Mouse (Mus musculus) heart, postnatal 10 days (tissue): Measurements from ENCODE around the gene Usp21. TPM values are rescaled to one million over a fixed set of nuclear protein-coding genes. Genes with fewer than 3 reads are reported as not detected.
A peak's percentile ranks its signal among the peaks of the same experiment; 100 is the strongest.

Experiments
- DNase-seq, 2 experiments: peaks; one replicate each; pipeline ENCODE4 v3.0.0; 2021
- intact Hi-C: fragments of 180-260 bp; cut with DNase I; formaldehyde crosslinking; loops from one replicate; pipeline ENCODE4 v1.15.1; 2025
- total RNA-seq, 2 experiments: library from RNA; stranded (reverse); gene quantifications; 2 replicates each; pipeline ENCODE4 v1.2.3; 2021

Usp21 gene
- total RNA-seq, 2 experiments from 2014 or later, result 20.7 to 26.8 TPM

DNA sequence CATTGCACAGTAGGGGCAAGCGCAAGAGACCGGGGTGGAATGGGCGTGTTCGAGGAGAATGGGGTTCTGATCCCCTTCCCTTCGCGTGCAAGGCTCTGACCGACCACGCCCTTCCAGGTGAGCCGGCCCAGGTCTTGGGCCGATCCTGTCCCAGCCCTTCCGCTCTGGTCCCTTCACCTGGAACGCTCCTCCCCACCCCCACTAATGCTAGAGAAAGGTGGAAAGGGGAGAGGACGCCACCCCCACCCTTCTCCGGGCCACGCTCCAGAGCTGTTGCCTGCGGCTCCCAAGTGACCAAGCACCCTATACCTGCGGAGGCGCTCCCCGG lies 17.3 kb downstream of the Usp21 start:
- no peak for DNase-seq
- intact Hi-C loops, result no loop called here

DNA sequence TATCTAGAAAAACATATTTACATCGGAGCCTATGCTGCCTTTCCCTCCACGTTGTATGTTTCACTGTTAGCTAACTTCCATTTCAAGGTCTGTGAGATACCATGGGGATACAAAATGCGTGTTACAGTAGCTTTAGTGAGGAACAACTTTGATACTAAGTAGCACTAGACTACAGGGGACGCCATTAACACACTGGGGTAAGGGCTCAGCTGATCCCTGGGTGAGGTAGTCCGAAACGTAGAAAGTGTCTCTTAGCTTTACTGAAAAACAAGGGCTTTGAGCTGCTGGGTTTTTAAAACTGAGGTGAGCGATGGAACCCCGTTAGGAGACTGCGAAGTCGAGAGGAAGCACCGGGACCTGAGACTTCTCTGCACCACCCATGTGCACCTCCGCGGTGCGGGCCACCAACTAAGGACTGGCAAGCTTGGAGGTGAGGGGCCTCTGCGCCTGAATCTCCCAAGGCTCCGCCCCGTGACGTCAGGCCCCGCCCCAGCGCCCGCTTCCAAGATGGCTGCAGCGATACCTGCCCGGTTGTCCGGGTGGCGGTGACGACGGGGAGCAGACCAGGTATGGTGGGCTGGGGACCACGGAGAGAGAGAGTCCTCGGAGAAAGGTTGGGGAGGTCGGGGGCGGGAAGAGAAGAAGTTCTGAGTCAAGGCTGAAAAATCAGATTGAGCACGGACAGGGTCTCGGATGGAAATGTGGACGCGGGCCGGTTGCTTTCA lies 17.8 kb downstream of the Usp21 start, which contains the start of gene B4galt3:
Gene B4galt3 (plus strand): TSS at position 481 of the 725 bp plus-strand sequence.
- DNase-seq, result peak; percentile 97
- intact Hi-C loops, result no loop called here

DNA sequence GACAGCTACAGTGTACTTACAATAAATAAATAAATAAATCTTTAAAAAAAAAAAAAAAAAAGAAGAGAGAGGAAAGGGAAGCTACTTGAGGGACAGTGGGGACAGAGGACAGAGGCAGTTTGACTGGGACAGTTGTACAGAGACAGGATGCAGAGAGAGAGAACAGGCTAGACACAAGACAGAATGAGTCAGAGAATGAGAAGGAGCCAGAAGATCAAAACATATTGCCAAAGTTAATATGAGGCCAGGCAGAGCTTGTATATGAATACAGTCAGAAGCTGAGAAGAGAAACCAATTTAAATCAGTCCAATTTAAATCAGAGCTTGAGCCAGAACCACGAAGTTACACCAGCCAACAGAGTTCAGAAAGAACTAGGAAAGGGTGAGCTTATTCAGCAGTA lies 19.4 kb downstream of the Usp21 start:
- DNase-seq, result no peak

GRCm38 (mm10) chr1:171265971-171266744 lies 21.6 kb downstream of the Usp21 start:
- DNase-seq, result no peak
- intact Hi-C loops, result no loop called here

More for the DNA sequence above, 19.4 kb downstream of the Usp21 start:
- intact Hi-C loops, result no loop called here

- DNase-seq, result peak; percentile 59 to 62
- intact Hi-C loops, result loop anchor here (2.0 kb wide), 1 partner anchor 17 kb away; no protein-coding TSS in a partner anchor
Measured at GRCm38 (mm10) chr1:171263666-171264461, 23.9 kb downstream of the Usp21 start.

- intact Hi-C loops, result loop anchor here (2.0 kb wide), 1 partner anchor 16 kb away; no protein-coding TSS in a partner anchor
Measured at GRCm38 (mm10) chr1:171263185-171263611, 24.6 kb downstream of the Usp21 start.

GRCm38 (mm10) chr1:171262594-171263130 lies 25.1 kb downstream of the Usp21 start:
- DNase-seq, result peak; percentile 88 to 91
- intact Hi-C loops, result loop anchor here (2.0 kb wide), 1 partner anchor 16 kb away; no protein-coding TSS in a partner anchor

More at GRCm38 (mm10) chr1:171263185-171263611, 24.6 kb downstream of the Usp21 start:
- DNase-seq, result peak; percentile 80 to 84

GRCm38 (mm10) chr1:171260316-171260715 lies 27.5 kb downstream of the Usp21 start:
- DNase-seq, result no peak
- intact Hi-C loops, result no loop called here

DNA sequence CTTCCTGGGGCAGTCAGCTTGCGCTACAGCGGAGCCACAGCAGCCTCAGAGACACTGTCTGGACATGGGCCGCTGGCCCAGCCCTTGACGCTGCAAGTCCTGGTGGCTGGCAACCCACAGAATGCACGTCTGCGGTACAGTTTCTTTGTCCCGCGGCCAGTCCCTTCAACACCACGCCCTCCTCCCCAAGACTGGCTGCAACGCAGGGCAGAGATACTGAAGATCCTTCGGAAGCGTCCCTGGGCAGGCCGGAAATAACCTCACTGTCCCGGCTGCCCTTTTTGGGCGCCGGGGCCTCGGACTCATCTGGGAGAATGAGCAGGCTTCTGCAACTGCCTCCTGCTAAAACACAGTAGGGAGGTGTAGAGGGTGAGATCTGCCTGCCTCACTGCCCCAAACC lies 28.9 kb downstream of the Usp21 start:
- intact Hi-C loops, result no loop called here

DNA sequence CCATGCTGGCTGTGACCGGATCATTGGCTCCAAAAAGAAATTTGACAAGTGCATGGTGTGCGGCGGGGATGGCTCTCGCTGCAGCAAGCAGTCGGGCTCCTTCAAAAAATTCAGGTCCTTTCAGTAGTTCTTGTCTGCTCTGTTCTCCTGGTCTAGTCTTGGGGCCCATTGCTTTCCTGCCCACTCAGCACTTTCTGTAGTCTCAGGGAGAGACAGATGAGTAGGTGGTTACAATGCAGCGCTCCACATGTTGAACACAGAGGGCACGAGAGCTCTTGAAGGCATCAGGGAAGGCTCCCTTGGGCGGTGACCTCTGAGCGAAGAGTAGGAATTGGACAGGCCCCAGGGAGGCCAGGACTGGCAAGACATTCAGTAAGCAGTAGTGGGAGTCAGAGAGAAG lies 30.0 kb downstream of the Usp21 start:
- intact Hi-C loops, result loop anchor here (1.0 to 2.0 kb wide), 2 partner anchors 34 to 139 kb away; no protein-coding TSS in a partner anchor
- no peak for DNase-seq

More for the DNA sequence above, 28.9 kb downstream of the Usp21 start:
- DNase-seq, result no peak

GRCm38 (mm10) chr1:171256937-171257548 lies 30.7 kb downstream of the Usp21 start:
- intact Hi-C loops, result loop anchor here (1.0 to 2.0 kb wide), 2 partner anchors 34 to 138 kb away; no protein-coding TSS in a partner anchor
- DNase-seq, result peak; percentile 81 to 86

DNA sequence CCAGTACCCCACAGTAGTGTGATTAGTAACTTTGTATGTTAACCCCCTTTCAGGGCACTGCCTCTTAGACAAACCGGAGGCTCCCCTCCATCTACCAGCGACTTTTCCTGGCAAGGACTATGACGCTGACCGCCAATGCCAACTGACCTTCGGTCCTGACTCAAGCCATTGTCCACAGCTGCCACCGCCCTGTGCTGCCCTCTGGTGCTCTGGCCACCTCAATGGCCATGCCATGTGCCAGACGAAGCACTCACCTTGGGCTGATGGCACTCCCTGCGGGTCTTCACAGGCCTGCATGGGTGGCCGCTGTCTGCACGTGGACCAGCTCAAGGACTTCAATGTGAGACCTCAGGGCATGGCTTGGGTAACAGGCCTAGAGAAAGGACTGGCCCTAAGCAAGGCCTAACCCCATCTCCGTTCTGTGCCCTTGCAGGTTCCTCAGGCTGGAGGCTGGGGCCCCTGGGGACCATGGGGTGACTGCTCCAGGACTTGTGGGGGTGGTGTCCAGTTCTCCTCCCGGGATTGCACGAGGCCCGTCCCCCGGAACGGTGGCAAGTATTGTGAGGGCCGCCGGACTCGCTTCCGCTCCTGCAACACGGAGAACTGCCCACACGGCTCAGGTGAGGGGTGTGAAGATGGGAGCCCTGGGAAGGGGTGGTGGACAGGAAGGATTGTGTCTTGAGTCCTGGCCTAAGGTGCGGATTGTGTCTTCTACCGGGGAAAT lies 31.5 kb downstream of the Usp21 start:
- DNase-seq, result no peak
- intact Hi-C loops, result loop anchor here (2.0 kb wide), 1 partner anchor 137 kb away; no protein-coding TSS in a partner anchor

DNA sequence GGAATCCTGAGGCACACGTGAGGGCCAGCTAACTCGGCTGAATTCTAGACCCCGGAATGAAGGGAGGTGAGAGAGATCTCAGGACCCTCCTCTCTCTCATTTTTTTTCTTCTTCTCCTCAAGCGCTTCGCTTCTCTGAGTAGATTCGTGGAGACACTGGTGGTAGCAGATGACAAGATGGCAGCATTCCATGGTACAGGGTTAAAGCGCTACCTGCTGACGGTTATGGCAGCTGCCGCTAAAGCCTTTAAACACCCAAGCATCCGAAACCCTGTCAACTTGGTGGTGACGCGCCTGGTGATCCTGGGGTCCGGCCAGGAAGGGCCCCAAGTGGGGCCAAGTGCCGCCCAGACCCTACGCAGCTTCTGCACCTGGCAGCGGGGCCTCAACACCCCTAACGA lies 35.4 kb downstream of the Usp21 start:
- intact Hi-C loops, result no loop called here
- no peak for DNase-seq

DNA sequence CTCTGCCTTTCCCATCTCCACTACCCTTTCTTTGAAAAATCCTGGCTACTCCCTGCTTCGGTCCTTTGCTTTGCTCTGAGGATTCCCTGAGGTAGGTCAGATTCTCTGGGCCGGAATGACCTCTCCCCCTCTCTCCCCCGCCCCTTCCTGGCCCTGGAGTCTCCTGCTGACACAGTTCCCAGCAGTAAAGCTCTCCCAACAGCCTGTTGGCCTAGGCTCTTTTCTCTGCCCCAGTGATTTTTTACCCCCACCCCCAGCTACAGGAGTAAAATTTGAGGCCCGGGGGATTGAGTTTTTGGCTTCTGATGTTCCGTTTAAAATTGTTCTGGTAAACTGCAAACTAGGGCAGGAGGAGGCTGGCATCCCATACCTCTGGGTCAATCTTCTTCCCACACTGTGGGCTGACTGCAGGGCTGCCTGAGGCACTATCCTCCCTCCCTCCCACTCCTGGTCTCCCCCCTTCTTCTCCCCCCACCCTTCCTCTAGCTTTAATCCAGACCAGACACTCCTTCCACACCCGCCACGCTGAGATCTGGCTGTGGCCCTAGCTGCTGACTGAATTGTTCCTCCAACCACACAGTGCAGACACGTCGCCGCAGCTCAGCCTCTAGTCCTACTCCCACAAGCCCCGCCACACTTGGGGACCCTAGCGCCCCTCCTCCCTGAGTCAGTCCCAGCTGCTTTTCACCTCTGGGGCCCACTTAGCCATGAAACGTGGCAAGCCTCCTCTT lies 36.0 kb downstream of the Usp21 start:
- DNase-seq, result peak; percentile 68 to 74
- intact Hi-C loops, result no loop called here

GRCm38 (mm10) chr1:171250680-171251593 lies 36.9 kb downstream of the Usp21 start, which contains the start of gene Ndufs2:
Gene Ndufs2, minus strand, starts transcription at chr1:171251388.
- peak in 1 of 2 experiments; percentile 50 for DNase-seq
- intact Hi-C loops, result no loop called here

- intact Hi-C loops, result no loop called here
Measured at GRCm38 (mm10) chr1:171249913-171250600, 37.7 kb downstream of the Usp21 start, which contains the start of gene Adamts4. Gene Adamts4, plus strand, starts transcription at chr1:171250421.

More at GRCm38 (mm10) chr1:171249913-171250600, 37.7 kb downstream of the Usp21 start, which contains the start of gene Adamts4:
- DNase-seq, result peak; percentile 82
